Mouse (Mus musculus) erythroblast, embryonic 14.5 days (primary cell): ENCODE measurements around the gene Alms1. TPM values are rescaled to one million over a fixed set of nuclear protein-coding genes. Genes with fewer than 3 reads are reported as not detected.
"Not testable (repeated sequence)": the region's sequence is repeated elsewhere in the genome, so short reads cannot be mapped to it uniquely, and the experiment has no call there.

Experiments
- H3K27me3 ChIP-seq: 2 replicates; pipeline ENCODE4 v1.6.1; 2012; ENCODE audit warnings: inconsistent platforms; ENCODE audit not compliant: control insufficient read depth
- H3K36me3 ChIP-seq: 2 replicates; pipeline ENCODE4 v1.6.1; 2012; ENCODE audit warnings: mild to moderate bottlenecking, inconsistent platforms; ENCODE audit not compliant: control insufficient read depth
- H3K4me1 ChIP-seq: 2 replicates; pipeline ENCODE4 v1.6.1; 2012; ENCODE audit warnings: inconsistent platforms; ENCODE audit not compliant: control insufficient read depth
- H3K4me3 ChIP-seq: replicated peaks from 2 replicates; pipeline ENCODE3; 2012; ENCODE audit warnings: moderate library complexity, mild to moderate bottlenecking, inconsistent platforms
- H3K9me3 ChIP-seq: 2 replicates; pipeline ENCODE4 v1.6.1; 2012; ENCODE audit warnings: low read length, inconsistent platforms, mixed read lengths; ENCODE audit not compliant: control insufficient read depth
- GATA1 ChIP-seq: IDR thresholded peaks from 2 replicates; pipeline ENCODE4 v1.6.1; 2012; ENCODE audit warnings: low read length, inconsistent platforms, mixed read lengths
- TAL1 ChIP-seq: IDR thresholded peaks from 3 replicates; pipeline ENCODE4 v1.6.1; 2012; ENCODE audit warnings: low read length, inconsistent platforms, mixed read lengths
- polyA plus RNA-seq: library from polyadenylated mRNA; stranded (reverse); fragments of >175 nt; gene quantifications from 2 replicates; pipeline ENCODE4 v1.2.3, GENCODE M21; 2012

Alms1 gene
- polyA plus RNA-seq, 1 experiment = 0.07 TPM

- Histone ChIP-seq H3K9me3 (no peaks in the 10 kb centered on the region), H3K27me3 (peaks cover 4% of the 10 kb centered on the region), H3K4me3 (peak overlapping the region; percentile 73), H3K36me3 (no peaks in the 10 kb centered on the region), H3K4me1 (peaks cover 34% of the 10 kb centered on the region)
- no peak for TF ChIP-seq TAL1
- TF ChIP-seq GATA1 = no peak
Measured at GRCm38 (mm10) chr6:85588164-85588563, 833 bp downstream of the Alms1 start.

- no peaks in the 10 kb centered on the region for H3K9me3 ChIP-seq
- peaks cover 4% of the 10 kb centered on the region for H3K27me3 ChIP-seq
- no peaks in the 10 kb centered on the region for H3K36me3 ChIP-seq
- TF ChIP-seq TAL1 (no peak), GATA1 (no peak)
- peaks cover 34% of the 10 kb centered on the region for H3K4me1 ChIP-seq
- H3K4me3 ChIP-seq = peak overlapping the region; percentile 73
Measured at GRCm38 (mm10) chr6:85588568-85588967, 1.2 kb downstream of the Alms1 start.

- no peak for TF ChIP-seq TAL1
- TF ChIP-seq GATA1 = no peak
- H3K4me3 ChIP-seq = no peak overlapping the region
- H3K4me1 ChIP-seq = peaks cover 36% of the 10 kb centered on the region
- H3K27me3 ChIP-seq = peaks cover 4% of the 10 kb centered on the region
- peaks cover 2% of the 10 kb centered on the region; the same call in 1 of the 2 replicates for H3K36me3 ChIP-seq
- no peaks in the 10 kb centered on the region for H3K9me3 ChIP-seq
Measured at GRCm38 (mm10) chr6:85590116-85590515, 2.8 kb downstream of the Alms1 start.

- Histone ChIP-seq H3K27me3 (no peaks in the 10 kb centered on the region), H3K9me3 (no peaks in the 10 kb centered on the region), H3K36me3 (peaks cover 9% of the 10 kb centered on the region), H3K4me1 (peaks cover 3% of the 10 kb centered on the region), H3K4me3 (no peak overlapping the region)
- TF ChIP-seq GATA1 = no peak
- TF ChIP-seq TAL1 = no peak
Measured at GRCm38 (mm10) chr6:85599310-85599709, 12.0 kb downstream of the Alms1 start.

GRCm38 (mm10) chr6:85610511-85610910 is 23.2 kb downstream of the Alms1 start:
- Histone ChIP-seq H3K36me3 (peaks cover 51% of the 10 kb centered on the region), H3K4me1 (no peaks in the 10 kb centered on the region), H3K27me3 (no peaks in the 10 kb centered on the region), H3K4me3 (no peak overlapping the region), H3K9me3 (no peaks in the 10 kb centered on the region)
- TF ChIP-seq TAL1 = no peak
- TF ChIP-seq GATA1 = no peak

- no peaks in the 10 kb centered on the region for H3K9me3 ChIP-seq
- H3K4me3 ChIP-seq = no peak overlapping the region
- TF ChIP-seq GATA1 = no peak
- no peak for TF ChIP-seq TAL1
- no peaks in the 10 kb centered on the region for H3K27me3 ChIP-seq
- no peaks in the 10 kb centered on the region for H3K4me1 ChIP-seq
- H3K36me3 ChIP-seq = peaks cover 84% of the 10 kb centered on the region
Measured at GRCm38 (mm10) chr6:85620826-85621225, 33.5 kb downstream of the Alms1 start.

GRCm38 (mm10) chr6:85621600-85621999 is 34.3 kb downstream of the Alms1 start:
- Histone ChIP-seq H3K27me3 (no peaks in the 10 kb centered on the region), H3K4me3 (no peak overlapping the region), H3K36me3 (peaks cover 81% of the 10 kb centered on the region), H3K9me3 (no peaks in the 10 kb centered on the region), H3K4me1 (no peaks in the 10 kb centered on the region)
- no peak for TF ChIP-seq TAL1
- TF ChIP-seq GATA1 = no peak

- no peak overlapping the region for H3K4me3 ChIP-seq
- no peaks in the 10 kb centered on the region for H3K4me1 ChIP-seq
- TF ChIP-seq TAL1 (no peak), GATA1 (no peak)
- H3K27me3 ChIP-seq = no peaks in the 10 kb centered on the region
- peaks cover 89% of the 10 kb centered on the region for H3K36me3 ChIP-seq
- H3K9me3 ChIP-seq = no peaks in the 10 kb centered on the region
Measured at GRCm38 (mm10) chr6:85624511-85624910, 37.2 kb downstream of the Alms1 start.

- no peaks in the 10 kb centered on the region for H3K4me1 ChIP-seq
- H3K36me3 ChIP-seq = peaks cover 35% of the 10 kb centered on the region
- no peak overlapping the region for H3K4me3 ChIP-seq
- TF ChIP-seq GATA1 = no peak
- no peak for TF ChIP-seq TAL1
- H3K27me3 ChIP-seq = no peaks in the 10 kb centered on the region
- no peaks in the 10 kb centered on the region for H3K9me3 ChIP-seq
Measured at GRCm38 (mm10) chr6:85633165-85633564, 45.8 kb downstream of the Alms1 start.

- H3K4me1 ChIP-seq = no peaks in the 10 kb centered on the region
- H3K36me3 ChIP-seq = peaks cover 22% of the 10 kb centered on the region
- H3K27me3 ChIP-seq = no peaks in the 10 kb centered on the region
- H3K9me3 ChIP-seq = no peaks in the 10 kb centered on the region
- no peak overlapping the region for H3K4me3 ChIP-seq
- no peak for TF ChIP-seq GATA1
- no peak for TF ChIP-seq TAL1
Measured at GRCm38 (mm10) chr6:85653244-85653643, 65.9 kb downstream of the Alms1 start.

- H3K4me1 ChIP-seq = not testable (repeated sequence)
Measured at GRCm38 (mm10) chr6:85701943-85702342, 114.6 kb downstream of the Alms1 start.

GRCm38 (mm10) chr6:85709206-85709605 is 121.9 kb downstream of the Alms1 start:
- not testable (repeated sequence) for H3K27me3 ChIP-seq, H3K4me1 ChIP-seq, H3K9me3 ChIP-seq, H3K4me3 ChIP-seq, H3K36me3 ChIP-seq

More at GRCm38 (mm10) chr6:85701943-85702342, 114.6 kb downstream of the Alms1 start:
- not testable (repeated sequence) for H3K9me3 ChIP-seq, H3K36me3 ChIP-seq, H3K4me3 ChIP-seq, H3K27me3 ChIP-seq

GRCm38 (mm10) chr6:85709607-85710006 is 122.3 kb downstream of the Alms1 start:
- H3K9me3 ChIP-seq, H3K4me1 ChIP-seq, H3K36me3 ChIP-seq, H3K4me3 ChIP-seq, H3K27me3 ChIP-seq: not testable (repeated sequence)

- H3K36me3 ChIP-seq, H3K27me3 ChIP-seq, H3K9me3 ChIP-seq, H3K4me1 ChIP-seq, H3K4me3 ChIP-seq: not testable (repeated sequence)
Measured at GRCm38 (mm10) chr6:85713105-85713504, 125.8 kb downstream of the Alms1 start, which contains the start of gene Nat8f7. Nat8f7 (minus strand) TSS chr6:85713205.
